Mouse (Mus musculus) thymus, adult 2 months (tissue): ENCODE results near the gene Gpc5.

Experiments
- CTCF ChIP-seq: fragments of 200-500 bp; IDR thresholded peaks from 2 replicates; pipeline ENCODE4 v1.5.1; 2012; ENCODE audit warnings: mild to moderate bottlenecking, control low read depth, low read length, moderate library complexity, borderline replicate concordance; ENCODE audit not compliant: control insufficient read depth, poor library complexity, insufficient read depth; ENCODE audit errors: extremely low read depth
- POLR2A ChIP-seq: fragments of 200-500 bp; IDR thresholded peaks from 2 replicates; pipeline ENCODE4 v1.6.1; 2012; ENCODE audit warnings: mild to moderate bottlenecking, low read length, control low read depth, moderate library complexity; ENCODE audit not compliant: control insufficient read depth, poor library complexity, insufficient read depth; ENCODE audit errors: extremely low read depth

GRCm38 (mm10) chr14:116543746-116544145 is 1451.7 kb downstream of the Gpc5 start:
- TF ChIP-seq POLR2A: no peak
- no peak for TF ChIP-seq CTCF
